Mouse (Mus musculus) megakaryocyte progenitor cell, adult 5-6 weeks (primary cell): ENCODE results near the gene Olfr1353. TPM values are rescaled to one million over a fixed set of nuclear protein-coding genes. Genes with fewer than 3 reads are reported as not detected.
"Not testable (repeated sequence)": the region's sequence is repeated elsewhere in the genome, so short reads cannot be mapped to it uniquely, and the experiment has no call there.

ENCODE experiments used
- ATAC-seq: replicated peaks from 2 replicates; pipeline ENCODE4 v1.8.0; 2016; ENCODE audit warnings: mild to moderate bottlenecking, moderate TSS enrichment, inconsistent platforms; ENCODE audit not compliant: poor library complexity
- total RNA-seq, 2 experiments: library from RNA; stranded (forward) in 1 of 2; stranded (reverse) in 1 of 2; fragments of 157-497, 149-512 nt in 1 of 2; fragments of 200-1000 nt in 1 of 2; gene quantifications; 2 replicates each; pipeline versions ENCODE4 v1.2.3 to v1.2.4; 2015 to 2017

Gene Olfr1353
- not detected in 2 replicates for total RNA-seq (2015)
- total RNA-seq (2017) = not detected in 2 replicates

DNA sequence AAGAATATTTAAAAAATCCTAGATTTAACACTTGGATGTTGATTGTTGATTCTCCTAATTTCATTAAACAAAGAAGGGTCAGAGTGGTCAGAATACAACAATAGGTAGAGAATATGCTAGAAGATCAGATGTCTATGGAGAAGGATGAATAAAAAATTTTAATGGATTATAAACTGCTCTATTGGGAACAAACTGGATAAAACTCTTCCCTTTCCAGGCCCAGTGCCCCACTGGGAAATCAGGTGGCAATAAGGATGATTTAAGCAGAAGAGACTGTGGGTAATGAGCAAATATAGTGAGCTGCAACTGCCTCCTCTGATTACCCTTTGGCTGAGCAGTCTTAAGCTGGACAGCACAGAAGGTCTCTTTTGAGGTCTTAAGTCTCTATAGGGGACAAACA, at the start of gene Olfr1353:
Gene Olfr1353, plus strand, starts transcription at position 301 of the 400 bp plus-strand sequence.
- ATAC-seq = not testable (repeated sequence)

DNA sequence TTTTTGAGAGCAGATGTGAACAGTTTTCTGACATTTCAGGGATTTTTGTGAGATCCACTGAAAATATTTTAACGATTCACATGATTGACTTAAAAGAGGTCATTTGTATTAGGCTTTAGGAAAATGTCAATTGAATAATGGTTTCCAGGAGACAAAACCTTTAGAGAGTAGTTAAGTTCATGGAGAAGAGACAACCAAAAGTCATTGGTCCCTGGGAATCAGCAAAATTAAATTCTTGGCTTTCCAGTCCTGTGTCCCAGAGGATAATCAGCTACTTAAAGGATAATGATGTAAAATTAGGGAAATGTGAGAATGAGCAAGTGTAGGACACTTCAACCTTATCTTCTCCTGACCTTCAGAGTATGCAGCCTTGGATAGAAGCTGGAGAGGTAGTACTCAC, 12.8 kb upstream of the Olfr1353 start, which contains the start of gene Olfr8:
Gene Olfr8, plus strand, starts transcription at position 301 of the 400 bp plus-strand sequence.
- ATAC-seq = not testable (repeated sequence)

DNA sequence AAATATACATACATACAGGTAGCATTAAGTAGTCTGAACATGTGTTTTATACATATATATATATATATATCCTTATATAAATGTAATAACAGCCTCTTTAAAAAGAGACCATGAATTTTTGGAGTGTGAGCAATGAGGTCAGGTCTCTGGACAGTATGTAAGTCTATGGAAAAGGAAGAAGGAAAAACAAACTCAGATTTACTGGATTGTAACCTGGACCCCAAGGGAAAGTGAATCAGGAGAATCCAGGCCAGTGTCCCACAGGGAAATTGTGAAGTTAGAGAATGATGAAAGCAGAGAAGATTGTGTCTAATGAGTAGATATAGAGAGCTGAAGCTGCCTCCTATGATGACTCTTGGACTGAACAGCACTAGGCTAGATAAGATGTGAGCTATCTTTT, 17.6 kb downstream of the Olfr1353 start, which contains the start of gene Olfr1352:
Gene Olfr1352, plus strand, starts transcription at position 301 of the 400 bp plus-strand sequence.
- no peak for ATAC-seq

DNA sequence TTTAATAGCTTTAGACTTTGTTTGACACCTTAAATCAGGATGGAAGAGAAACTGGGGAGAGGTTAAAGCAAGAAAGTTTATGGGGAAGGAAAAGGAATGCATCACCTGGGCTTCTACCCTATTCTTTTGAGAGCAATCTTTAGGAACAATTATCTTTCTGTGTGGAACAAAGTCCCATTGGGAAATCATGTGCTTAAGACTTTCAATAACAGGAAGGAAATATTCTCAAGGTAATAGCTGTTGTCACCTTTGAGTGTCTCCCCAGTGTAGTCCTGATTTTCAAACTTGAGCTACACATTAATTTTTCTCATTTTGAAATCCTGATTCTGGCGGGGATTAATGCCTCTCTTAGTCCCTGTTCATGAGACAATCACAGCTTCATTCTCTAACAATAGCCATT, 49.1 kb downstream of the Olfr1353 start, which contains the start of gene Olfr1351:
Gene Olfr1351, plus strand, starts transcription at position 301 of the 400 bp plus-strand sequence.
- no peak for ATAC-seq

Other genes starting within 250 kb of the Olfr1353 start
- not detected in 2 replicates for gene Casp14, start 245.0 kb upstream of the Olfr1353 start, total RNA-seq (2015)
- not detected in 2 replicates for gene Casp14, start 245.0 kb upstream of the Olfr1353 start, total RNA-seq (2017)
- gene Ccdc105, start 210.2 kb upstream of the Olfr1353 start, total RNA-seq (2015) = not detected in 2 replicates
- gene Ccdc105, start 210.2 kb upstream of the Olfr1353 start, total RNA-seq (2017) = not detected in 2 replicates
- not detected in 2 replicates for gene Slc1a6, start 182.8 kb upstream of the Olfr1353 start, total RNA-seq (2015)
- gene Slc1a6, start 182.8 kb upstream of the Olfr1353 start, total RNA-seq (2017) = not detected in 2 replicates
- not detected in 2 replicates for gene Olfr1356, start 111.1 kb upstream of the Olfr1353 start, total RNA-seq (2015)
- not detected in 2 replicates for gene Olfr1356, start 111.1 kb upstream of the Olfr1353 start, total RNA-seq (2017)
- not detected in 2 replicates for gene Olfr1355, start 87.8 kb upstream of the Olfr1353 start, total RNA-seq (2015)
- gene Olfr1355, start 87.8 kb upstream of the Olfr1353 start, total RNA-seq (2017) = not detected in 2 replicates
- gene Olfr1354, start 50.1 kb upstream of the Olfr1353 start, total RNA-seq (2015) = not detected in 2 replicates
- not detected in 2 replicates for gene Olfr1354, start 50.1 kb upstream of the Olfr1353 start, total RNA-seq (2017)
- not detected in 2 replicates for gene Olfr8, start 12.7 kb upstream of the Olfr1353 start, total RNA-seq (2015)
- gene Olfr8, start 12.7 kb upstream of the Olfr1353 start, total RNA-seq (2017) = not detected in 2 replicates
- gene Olfr1352, start 17.7 kb downstream of the Olfr1353 start, total RNA-seq (2015) = 0.02 TPM in 1 of 2 replicates, not detected in the other
- gene Olfr1352, start 17.7 kb downstream of the Olfr1353 start, total RNA-seq (2017) = not detected in 2 replicates
- not detected in 2 replicates for gene Olfr1351, start 49.2 kb downstream of the Olfr1353 start, total RNA-seq (2015)
- not detected in 2 replicates for gene Olfr1351, start 49.2 kb downstream of the Olfr1353 start, total RNA-seq (2017)
- not detected in 2 replicates for gene Olfr57, start 65.4 kb downstream of the Olfr1353 start, total RNA-seq (2015)
- gene Olfr57, start 65.4 kb downstream of the Olfr1353 start, total RNA-seq (2017) = not detected in 2 replicates
- gene 2610008E11Rik, start 134.3 kb downstream of the Olfr1353 start, total RNA-seq (2015) = 10.2 and 10.6 TPM in 2 replicates
- 8.1 and 9.8 TPM in 2 replicates for gene 2610008E11Rik, start 134.3 kb downstream of the Olfr1353 start, total RNA-seq (2017)
- not detected in 2 replicates for gene Vmn2r80, start 185.5 kb downstream of the Olfr1353 start, total RNA-seq (2015)
- not detected in 2 replicates for gene Vmn2r80, start 185.5 kb downstream of the Olfr1353 start, total RNA-seq (2017)